In the genomic region with DNA sequence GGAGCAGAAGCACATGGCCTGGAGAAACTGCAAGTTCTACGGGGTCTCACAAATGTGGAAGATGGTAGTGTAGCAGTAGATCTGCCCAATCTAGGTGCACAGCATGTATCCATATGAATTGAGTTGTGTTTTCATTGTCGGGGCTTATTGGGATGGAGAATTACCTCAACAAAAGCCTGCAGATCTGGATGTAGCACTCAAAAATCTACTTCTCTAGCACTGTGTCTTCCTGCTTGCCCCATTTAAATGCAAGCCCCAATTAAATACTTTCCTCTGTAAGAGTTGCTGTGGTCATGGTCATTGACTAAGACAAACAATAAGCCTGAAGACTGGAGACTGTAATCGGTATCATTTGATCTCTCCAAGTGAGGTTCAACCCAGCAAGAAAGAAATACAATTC, we compare ENCODE assay signal across 16 mouse cellular contexts.
"Had no signal": no experiment of that assay in that cellular context is flagged by ENCODE, and none has a peak within 500 bp of the region (broad histone marks: within the 10 kb centered on the region; RNA-seq: fewer than 3 reads in every experiment).

No protein-coding gene starts in this region.

- H3K36me3 ChIP-seq: midbrain, embryonic 10.5 days; midbrain, embryonic 12.5 days; neural tube, embryonic 13.5 days; neural tube, embryonic 15.5 days; stomach, embryonic 15.5 days had no signal

- H3K4me1 ChIP-seq: midbrain, embryonic 10.5 days; midbrain, embryonic 12.5 days; neural tube, embryonic 13.5 days; neural tube, embryonic 15.5 days; stomach, embryonic 15.5 days had no signal

- DNase-seq: lung, adult 18-20 months; lung, embryonic 14.5 days; lung, postnatal 4 days; midbrain, embryonic 14.5 days; retina, postnatal 1 day; right cerebral cortex, adult 18-20 months; thymus, adult 2 months; thymus, postnatal 25 days; thymus, postnatal 4 days had no signal

- H3K9me3 ChIP-seq: midbrain, embryonic 10.5 days; midbrain, embryonic 12.5 days; neural tube, embryonic 13.5 days; neural tube, embryonic 15.5 days; stomach, embryonic 15.5 days had no signal

- H3K9ac ChIP-seq: lung, embryonic 14.5 days; midbrain, embryonic 12.5 days; neural tube, embryonic 13.5 days; neural tube, embryonic 15.5 days; stomach, embryonic 15.5 days had no signal

- H3K27me3 ChIP-seq: midbrain, embryonic 12.5 days; neural tube, embryonic 13.5 days; neural tube, embryonic 15.5 days; stomach, embryonic 15.5 days had no signal

- H3K27ac ChIP-seq: midbrain, embryonic 10.5 days; midbrain, embryonic 12.5 days; neural tube, embryonic 13.5 days; neural tube, embryonic 15.5 days; stomach, embryonic 15.5 days; stomach, postnatal 0 days had no signal

- H3K4me3 ChIP-seq: midbrain, embryonic 10.5 days; midbrain, embryonic 12.5 days; myocyte; neural tube, embryonic 13.5 days; neural tube, embryonic 15.5 days; stomach, embryonic 15.5 days had no signal
